Mouse (Mus musculus): ENCODE results near the gene Polrmt.

Gene Polrmt

DNA sequence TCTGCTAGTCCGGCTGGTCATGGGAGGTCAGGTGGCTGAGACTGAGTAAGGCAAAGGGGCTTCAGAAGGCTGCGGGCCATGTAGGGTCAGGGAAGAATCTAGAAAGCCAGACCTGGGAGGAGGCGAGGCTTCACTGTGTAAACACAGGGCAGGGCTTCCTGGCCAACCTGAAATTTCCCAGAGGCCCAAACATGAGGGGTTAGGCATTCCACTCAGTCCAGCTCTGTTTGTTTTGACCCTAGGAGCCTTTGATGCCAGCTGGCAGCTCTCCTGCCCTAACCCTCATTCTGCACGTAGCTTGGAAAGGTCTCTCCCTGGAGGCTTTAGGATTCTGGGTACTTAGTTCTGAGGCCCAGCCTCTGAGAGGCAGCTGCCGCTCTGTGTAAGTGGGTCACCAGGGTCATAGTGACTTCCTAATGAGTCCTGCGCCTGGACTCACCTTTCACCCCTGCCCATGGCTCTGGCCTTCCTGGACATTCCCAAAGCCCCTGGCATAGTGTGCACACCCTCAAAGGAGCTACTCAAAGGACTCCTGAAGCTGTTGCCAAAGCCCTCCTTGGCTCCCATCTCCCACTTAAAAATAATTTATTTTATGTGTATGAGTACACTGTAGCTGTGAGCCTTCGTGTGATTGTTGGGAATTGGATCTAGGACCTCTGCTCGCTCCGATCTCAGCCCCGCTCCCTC lies 44.8 kb downstream of the Polrmt start:
- POLR2A ChIA-PET = interaction anchor here in 2 of 4 experiments (0.5 to 2.1 kb wide), 10 partner anchors 10 to 467 kb away, joined by 3 to 15 read pairs (median 3); partner anchors contain the start of genes C2cd4c (in 1 of the 2), Cdc34 (in 1 of the 2), Gzmm (in 1 of the 2) and Polrmt (in 1 of the 2)
- CTCF ChIA-PET = no interaction called here

- POLR2A ChIA-PET = interaction anchor here in 2 of 4 experiments (1.2 to 5.5 kb wide), 4 partner anchors 9 to 19 kb away, joined by 3 to 43 read pairs (median 6); partner anchors contain the start of genes Cdc34 (in 1 of the 2) and Gzmm (in 1 of the 2)
These were observed 45.7 kb downstream of the Polrmt start for GRCm38 (mm10) chr10:79700676-79701075.

GRCm38 (mm10) chr10:79698459-79698858 lies 47.9 kb downstream of the Polrmt start:
- POLR2A ChIA-PET = interaction anchor here in 3 of 4 experiments (0.7 to 19.9 kb wide), 12 partner anchors 9 to 582 kb away, joined by 3 to 197 read pairs (median 7); partner anchors contain the start of genes Cdc34 (in 2 of the 3), Bsg (in 1 of the 3) and Gzmm (in 1 of the 3)
- CTCF ChIA-PET = interaction anchor here in 3 of 4 experiments (0.5 to 1.3 kb wide), 9 partner anchors 11 to 1372 kb away, joined by 3 to 5 read pairs (median 4); no protein-coding TSS in a partner anchor

More at GRCm38 (mm10) chr10:79700676-79701075, 45.7 kb downstream of the Polrmt start:
- CTCF ChIA-PET = no interaction called here

GRCm38 (mm10) chr10:79697916-79698315 lies 48.5 kb downstream of the Polrmt start:
- ChIA-PET CTCF (interaction anchor here in 2 of 4 experiments (0.5 to 1.3 kb wide), 6 partner anchors 14 to 1372 kb away, joined by 3 to 5 read pairs (median 4); no protein-coding TSS in a partner anchor), POLR2A (interaction anchor here in 3 of 4 experiments (0.7 to 19.9 kb wide), 13 partner anchors 9 to 583 kb away, joined by 3 to 367 read pairs (median 7); partner anchors contain the start of genes Bsg (in 1 of the 3), Cdc34 (in 1 of the 3), Gzmm (in 1 of the 3) and Madcam1 (in 1 of the 3))

DNA sequence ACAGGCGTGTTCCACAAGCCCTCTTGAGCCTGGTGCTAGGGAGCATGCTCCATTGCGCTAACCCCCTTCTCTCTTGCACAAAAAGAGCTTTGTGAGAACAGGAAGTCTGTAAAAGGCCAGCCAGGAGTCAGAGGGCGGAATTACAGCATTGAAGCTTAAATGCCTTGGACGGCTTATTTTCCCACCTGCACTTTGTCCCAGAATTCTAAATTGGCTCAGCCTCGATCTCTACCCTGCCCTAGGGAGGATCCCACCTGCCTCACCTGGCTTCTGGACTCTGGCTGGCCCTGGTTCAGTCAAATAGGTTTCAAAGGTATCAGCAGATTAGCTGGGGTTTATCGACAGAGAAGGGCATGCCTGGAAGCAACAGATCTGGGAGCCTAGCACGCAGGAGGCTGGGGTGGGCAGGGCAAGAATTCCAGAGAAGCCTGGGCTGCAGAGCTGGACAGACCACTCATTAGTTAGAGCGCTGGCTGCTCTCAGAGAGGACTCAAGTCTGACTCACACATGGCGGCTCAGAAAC lies 50.2 kb downstream of the Polrmt start:
- ChIA-PET CTCF (interaction anchor here in 3 of 4 experiments (0.5 to 3.6 kb wide), 22 partner anchors 8 to 273 kb away, joined by 3 to 23 read pairs (median 4); partner anchors contain the start of genes Bsg (in 1 of the 3), C2cd4c (in 1 of the 3), Cdc34 (in 1 of the 3) and Fgf22 (in 1 of the 3)), POLR2A (interaction anchor here in 3 of 4 experiments (0.6 to 19.9 kb wide), 15 partner anchors 8 to 59 kb away, joined by 3 to 367 read pairs (median 6); partner anchors contain the start of genes Bsg (in 2 of the 3), Cdc34 (in 1 of the 3), Gzmm (in 1 of the 3) and Madcam1 (in 1 of the 3))

GRCm38 (mm10) chr10:79695231-79696128 lies 50.9 kb downstream of the Polrmt start:
- ChIA-PET CTCF (interaction anchor here (0.5 to 3.6 kb wide), 32 partner anchors 8 to 263 kb away, joined by 3 to 23 read pairs (median 4); partner anchors contain the start of genes Bsg (in 2 of the 4), C2cd4c (in 1 of the 4), Cdc34 (in 1 of the 4) and Fgf22 (in 1 of the 4)), POLR2A (interaction anchor here (0.5 to 19.9 kb wide), 23 partner anchors 7 to 159 kb away, joined by 3 to 367 read pairs (median 4); partner anchors contain the start of genes Bsg (in 2 of the 4), Cdc34 (in 2 of the 4), Gzmm (in 1 of the 4) and Madcam1 (in 1 of the 4))

DNA sequence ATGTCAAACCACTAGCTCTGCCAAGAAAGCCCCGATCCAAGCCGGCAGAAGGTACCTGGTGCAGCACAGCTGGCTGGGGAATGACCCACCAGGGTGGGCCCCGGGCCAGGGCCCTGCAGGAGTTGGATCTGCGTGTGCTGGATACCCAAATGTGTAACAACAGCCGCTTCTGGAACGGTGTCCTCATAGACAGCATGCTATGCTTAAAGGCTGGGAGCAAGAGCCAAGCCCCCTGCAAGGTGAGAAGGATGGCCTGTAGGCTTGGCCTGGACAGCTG lies 52.1 kb downstream of the Polrmt start:
- ChIA-PET CTCF (interaction anchor here in 3 of 4 experiments (1.0 to 3.6 kb wide), 10 partner anchors 9 to 222 kb away, joined by 3 to 23 read pairs (median 4); partner anchors contain the start of genes Bsg (in 2 of the 3) and Kiss1r (in 1 of the 3)), POLR2A (interaction anchor here in 3 of 4 experiments (1.2 to 19.9 kb wide), 13 partner anchors 10 to 160 kb away, joined by 3 to 367 read pairs (median 6); partner anchors contain the start of genes Bsg (in 2 of the 3), Cdc34 (in 1 of the 3), Madcam1 (in 1 of the 3) and Ptbp1 (in 1 of the 3))

- POLR2A ChIA-PET = interaction anchor here in 3 of 4 experiments (0.9 to 19.9 kb wide), 13 partner anchors 10 to 160 kb away, joined by 3 to 367 read pairs (median 4); partner anchors contain the start of genes Bsg (in 2 of the 3), Cdc34 (in 1 of the 3), Madcam1 (in 1 of the 3) and Ptbp1 (in 1 of the 3)
- CTCF ChIA-PET = interaction anchor here in 3 of 4 experiments (0.8 to 3.6 kb wide), 9 partner anchors 10 to 99 kb away, joined by 3 to 23 read pairs (median 4); partner anchors contain the start of gene Bsg (in 1 of the 3)
These were observed 52.6 kb downstream of the Polrmt start for GRCm38 (mm10) chr10:79693580-79694378.

- ChIA-PET POLR2A (interaction anchor here in 3 of 4 experiments (0.8 to 19.9 kb wide), 11 partner anchors 6 to 74 kb away, joined by 3 to 367 read pairs (median 7); partner anchors contain the start of genes Bsg (in 3 of the 3), Cdc34 (in 1 of the 3), Madcam1 (in 1 of the 3) and Tpgs1 (in 1 of the 3)), CTCF (interaction anchor here in 2 of 4 experiments (0.7 to 1.1 kb wide), 4 partner anchors 9 to 40 kb away, joined by 3 to 7 read pairs (median 4); no protein-coding TSS in a partner anchor)
These were observed 54.3 kb downstream of the Polrmt start for GRCm38 (mm10) chr10:79691986-79692548.

- POLR2A ChIA-PET = interaction anchor here in 3 of 4 experiments (0.6 to 19.9 kb wide), 12 partner anchors 8 to 134 kb away, joined by 3 to 367 read pairs (median 18); partner anchors contain the start of genes Bsg (in 2 of the 3), Madcam1 (in 2 of the 3), Tpgs1 (in 2 of the 3) and Cdc34 (in 1 of the 3)
- CTCF ChIA-PET = no interaction called here
These were observed 57.2 kb downstream of the Polrmt start for GRCm38 (mm10) chr10:79689178-79689577.

DNA sequence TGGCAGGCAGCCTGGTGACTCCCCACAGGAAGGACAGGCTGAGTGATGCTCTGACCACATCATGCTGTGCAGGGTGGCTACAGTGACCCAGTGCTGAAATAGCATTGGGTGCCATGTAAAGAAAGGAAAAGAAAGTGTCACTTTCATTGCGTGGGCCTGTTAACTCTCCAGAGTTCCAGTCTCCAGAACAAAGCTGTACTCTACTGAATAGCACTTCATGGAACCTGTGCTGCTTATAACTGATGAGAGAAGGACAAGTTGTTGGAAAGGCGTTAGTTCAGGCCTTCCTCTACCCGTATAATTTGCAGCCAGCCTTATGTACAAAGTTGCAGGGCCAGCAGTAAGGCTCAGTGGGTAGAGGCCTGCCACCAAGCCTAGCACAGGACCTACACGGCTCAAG lies 57.7 kb downstream of the Polrmt start, which contains the start of gene Gzmm:
Gene Gzmm, plus strand, starts transcription at position 301 of the 400 bp plus-strand sequence.
- POLR2A ChIA-PET = interaction anchor here in 3 of 4 experiments (0.8 to 19.9 kb wide), 12 partner anchors 9 to 77 kb away, joined by 3 to 367 read pairs (median 18); partner anchors contain the start of genes Bsg (in 2 of the 3), Madcam1 (in 2 of the 3) and Tpgs1 (in 2 of the 3)
- CTCF ChIA-PET = interaction anchor here in 1 of 4 experiments (0.6 kb wide), 1 partner anchor 94 kb away, joined by 3 read pairs; no protein-coding TSS in a partner anchor

GRCm38 (mm10) chr10:79687513-79687912 lies 58.9 kb downstream of the Polrmt start:
- ChIA-PET CTCF (interaction anchor here in 3 of 4 experiments (0.6 to 2.0 kb wide), 13 partner anchors 8 to 1220 kb away, joined by 3 to 12 read pairs (median 4); partner anchors contain the start of genes Madcam1 (in 1 of the 3) and Med16 (in 1 of the 3)), POLR2A (interaction anchor here (0.5 to 19.9 kb wide), 26 partner anchors 10 to 254 kb away, joined by 3 to 367 read pairs (median 4); partner anchors contain the start of genes Bsg (in 4 of the 4), Madcam1 (in 2 of the 4), Tpgs1 (in 2 of the 4) and Polrmt (in 1 of the 4))

DNA sequence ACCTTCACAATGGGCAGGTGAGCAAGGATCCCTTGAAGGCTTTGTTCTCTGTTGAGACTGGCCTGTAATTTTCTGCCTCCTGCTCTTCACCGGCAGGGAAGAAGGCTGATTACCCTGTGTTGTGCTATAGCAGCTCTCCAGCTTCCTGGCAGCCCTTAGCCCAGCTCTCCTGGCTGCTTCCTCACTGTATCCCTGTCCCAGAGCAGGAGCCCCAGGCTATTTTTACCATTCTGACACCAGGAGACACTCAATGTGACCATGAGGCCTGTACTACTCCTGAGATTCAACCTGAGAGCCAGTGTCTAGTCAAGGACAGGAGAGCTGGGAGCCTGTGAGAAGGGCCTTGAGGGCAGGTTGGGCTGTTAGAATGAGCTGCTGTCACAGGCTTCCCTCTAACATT lies 59.7 kb downstream of the Polrmt start:
- POLR2A ChIA-PET = interaction anchor here in 3 of 4 experiments (0.6 to 19.9 kb wide), 19 partner anchors 9 to 94 kb away, joined by 3 to 367 read pairs (median 7); partner anchors contain the start of genes Bsg (in 3 of the 3), Madcam1 (in 2 of the 3), Tpgs1 (in 2 of the 3) and Polrmt (in 1 of the 3)
- CTCF ChIA-PET = interaction anchor here in 3 of 4 experiments (0.6 to 2.0 kb wide), 12 partner anchors 9 to 1219 kb away, joined by 3 to 12 read pairs (median 4); partner anchors contain the start of gene Madcam1 (in 1 of the 3)

GRCm38 (mm10) chr10:79686219-79686618 lies 60.2 kb downstream of the Polrmt start:
- CTCF ChIA-PET = interaction anchor here in 2 of 4 experiments (1.2 to 2.0 kb wide), 7 partner anchors 9 to 126 kb away, joined by 3 to 12 read pairs (median 4); partner anchors contain the start of gene Madcam1 (in 1 of the 2)
- POLR2A ChIA-PET = interaction anchor here in 3 of 4 experiments (0.8 to 19.9 kb wide), 18 partner anchors 9 to 94 kb away, joined by 3 to 367 read pairs (median 6); partner anchors contain the start of genes Bsg (in 2 of the 3), Madcam1 (in 2 of the 3), Tpgs1 (in 2 of the 3) and Polrmt (in 1 of the 3)

Data from embryonic stem cell, embryonic (primary cell).